Mouse (Mus musculus) inflammation-experienced regulatory T-cells, adult 6 months (primary cell): ENCODE measurements around the gene Mtch1. TPM values are rescaled to one million over a fixed set of nuclear protein-coding genes. Genes with fewer than 3 reads are reported as not detected.

Source experiments
- ATAC-seq: one replicate; pipeline ENCODE4 v1.8.0; 2017
- polyA plus RNA-seq, 3 experiments: library from polyadenylated mRNA; unstranded; fragments of 100-300 nt; shearing (Covaris generic); gene quantifications; one replicate each; pipeline ENCODE4 v1.2.1; 2017

Mtch1 gene
- polyA plus RNA-seq, 3 experiments from 2014 or later, result 13.4 to 15.9 (median 13.4) TPM

DNA sequence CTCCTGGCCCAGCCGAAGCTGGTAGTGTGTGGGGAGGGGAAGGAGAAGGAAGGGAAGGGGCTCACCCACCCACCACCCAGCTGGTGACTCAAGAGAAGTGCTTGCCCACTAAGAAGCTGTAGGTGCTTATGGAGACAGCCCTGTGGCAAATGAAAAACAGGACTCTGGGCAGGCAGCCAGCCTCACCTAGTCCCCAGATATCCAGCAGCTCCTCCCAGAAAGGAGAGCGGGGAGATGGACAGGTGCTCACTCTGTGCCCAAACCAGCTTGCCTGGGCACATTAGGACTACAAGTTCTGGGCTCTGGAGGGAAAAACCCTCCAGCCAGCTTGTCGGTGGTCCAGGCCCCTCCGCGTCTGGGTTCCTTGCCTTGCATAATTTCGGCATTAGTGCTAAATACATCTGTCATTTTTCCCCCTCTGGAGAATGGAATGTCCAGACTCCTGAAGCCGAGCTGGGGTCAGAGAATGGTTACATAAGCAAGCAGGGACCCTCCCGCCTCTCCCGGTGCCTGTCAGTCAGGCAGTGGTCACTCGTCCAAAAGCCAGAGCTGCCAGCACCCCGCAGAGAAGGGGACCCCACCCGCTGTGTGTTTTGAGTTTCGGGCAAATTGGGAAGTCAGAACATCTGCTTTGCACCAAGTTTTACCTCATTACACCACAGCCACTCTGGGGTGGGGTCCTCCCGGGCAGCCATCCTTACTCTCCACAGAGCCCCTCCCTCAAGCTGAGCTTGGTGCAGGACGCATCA, 42.5 kb downstream of the Mtch1 start:
- no peak for ATAC-seq

DNA sequence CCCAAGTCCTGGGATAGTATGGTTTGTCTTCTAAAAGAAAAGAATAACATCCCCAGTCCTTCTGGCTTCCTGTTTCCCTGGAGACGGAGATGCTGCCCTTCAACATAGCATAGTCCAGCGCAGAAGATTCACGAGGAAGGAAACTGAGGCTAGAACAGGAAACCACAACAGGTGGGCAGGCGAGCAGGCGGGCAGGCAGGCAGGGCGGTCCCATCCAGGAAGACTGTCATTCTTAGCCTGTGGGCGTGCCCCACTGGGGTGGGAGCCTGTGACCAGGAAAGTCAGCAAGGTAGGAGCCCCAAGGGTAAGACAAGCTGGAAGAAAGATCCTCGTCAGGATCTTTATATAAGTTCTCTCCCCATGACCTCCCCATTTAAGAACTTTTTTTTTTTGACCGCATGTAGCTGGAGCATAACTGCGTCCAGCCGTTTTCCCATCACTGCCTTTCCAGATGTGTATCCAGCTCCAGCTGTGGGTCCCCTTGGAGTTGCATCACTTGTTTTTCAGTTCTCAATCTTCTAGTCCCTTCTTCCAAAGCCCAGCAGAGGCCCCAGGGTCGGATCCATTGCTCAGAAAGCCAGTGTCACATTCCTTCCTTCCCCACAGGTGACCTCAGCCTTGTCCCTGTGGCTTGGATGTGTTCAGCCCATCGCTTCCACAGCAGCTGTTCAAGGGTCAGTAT, 43.2 kb downstream of the Mtch1 start:
- ATAC-seq, result peak; percentile 35

DNA sequence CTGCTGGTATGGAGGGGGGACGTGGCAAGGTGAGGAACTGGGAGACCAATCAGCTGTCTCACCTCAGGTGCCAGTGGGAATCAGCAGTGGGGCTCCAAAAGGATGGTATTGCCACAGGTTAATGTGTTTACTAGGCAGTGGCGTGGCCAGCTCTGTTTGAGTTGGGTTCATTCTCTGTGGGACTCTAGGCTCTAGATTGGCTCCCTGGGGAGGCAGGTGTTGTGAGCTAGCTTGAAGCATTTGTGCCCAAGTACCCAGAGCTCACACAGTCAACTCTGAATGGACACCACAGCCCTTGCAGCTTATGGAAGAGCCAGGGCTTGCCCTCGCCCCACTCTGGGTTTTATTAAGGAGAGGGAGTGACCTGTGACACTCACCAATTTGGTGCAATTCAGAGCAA, 43.9 kb downstream of the Mtch1 start:
- ATAC-seq, result no peak

DNA sequence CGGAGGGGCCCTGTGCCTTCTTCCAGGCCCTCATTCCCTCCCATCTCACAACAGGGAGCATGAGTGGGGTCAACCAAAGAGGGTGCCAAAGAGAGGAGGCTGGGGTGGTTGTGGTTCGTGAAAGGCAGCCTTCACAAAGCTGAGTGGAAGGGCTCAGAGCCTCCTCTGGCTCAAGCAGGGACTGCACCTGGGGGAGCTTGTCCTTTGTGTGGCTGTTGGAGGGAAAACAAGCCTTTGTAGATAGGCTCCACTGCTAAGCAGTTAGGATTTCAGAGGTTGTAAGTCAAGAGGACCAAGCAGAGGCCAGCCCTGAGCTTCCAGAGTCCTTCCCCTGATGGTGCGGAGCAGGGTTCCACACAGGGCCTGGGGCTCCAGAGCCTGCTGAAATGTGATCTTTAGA, 44.6 kb downstream of the Mtch1 start:
- ATAC-seq, result no peak

DNA sequence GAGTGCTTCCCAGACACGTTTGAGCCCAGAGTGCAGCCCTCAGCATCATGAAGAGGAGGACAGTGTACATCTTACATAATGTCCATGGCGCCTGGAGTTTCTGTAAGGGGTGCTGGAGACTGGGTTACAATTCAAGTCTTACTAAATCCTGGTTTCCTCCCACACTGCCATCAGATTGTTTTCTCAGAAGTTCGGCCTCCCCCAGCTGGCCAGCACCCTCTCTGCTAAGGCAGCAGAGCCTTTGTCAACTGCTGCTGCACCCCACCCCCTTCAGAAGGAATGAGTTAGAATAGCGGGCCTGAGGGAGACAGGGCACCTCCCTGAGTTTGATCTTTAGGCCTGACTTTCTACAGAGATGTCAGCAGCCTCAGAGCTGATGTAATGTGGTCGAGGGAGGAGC, 45.6 kb downstream of the Mtch1 start:
- ATAC-seq, result no peak

DNA sequence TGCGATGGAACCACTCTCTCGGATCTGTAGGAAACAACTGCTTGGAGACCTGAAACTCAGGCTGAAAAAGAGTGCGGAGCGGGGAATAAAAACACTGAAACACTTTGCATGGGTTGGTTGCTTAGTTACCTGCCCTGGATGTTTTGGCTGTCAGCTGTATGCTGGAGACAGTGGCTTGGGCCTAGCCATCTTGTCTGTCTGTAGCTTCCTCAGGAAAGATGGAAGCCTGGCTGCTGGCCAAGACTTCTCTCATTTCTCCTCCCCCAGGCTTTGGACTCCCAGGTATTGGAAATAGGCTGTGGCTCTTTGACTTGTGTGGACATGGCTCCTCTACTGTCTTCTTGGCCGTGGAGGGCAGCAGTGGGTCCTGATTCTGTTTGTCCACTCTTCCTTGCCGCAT, 46.3 kb downstream of the Mtch1 start:
- ATAC-seq, result no peak

DNA sequence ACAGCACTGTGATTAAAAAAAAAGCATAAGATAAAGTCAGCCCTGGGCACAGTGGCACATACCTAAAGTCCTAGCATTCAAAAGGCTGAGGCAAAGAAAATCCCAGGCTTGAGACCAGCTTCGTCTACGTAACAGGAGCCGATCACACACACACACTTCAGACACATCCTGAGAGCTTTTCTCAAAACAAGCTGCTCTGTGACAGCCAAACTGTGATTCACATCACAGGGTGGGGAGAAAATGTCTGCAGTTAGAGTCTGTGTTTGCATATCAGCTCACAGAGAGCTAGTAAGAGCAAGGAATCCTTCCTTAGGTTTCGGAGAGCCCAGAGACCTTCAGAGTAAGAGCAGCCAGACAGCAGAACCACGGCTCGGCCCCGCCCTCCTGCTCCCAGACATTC, 46.8 kb downstream of the Mtch1 start:
- ATAC-seq, result no peak

DNA sequence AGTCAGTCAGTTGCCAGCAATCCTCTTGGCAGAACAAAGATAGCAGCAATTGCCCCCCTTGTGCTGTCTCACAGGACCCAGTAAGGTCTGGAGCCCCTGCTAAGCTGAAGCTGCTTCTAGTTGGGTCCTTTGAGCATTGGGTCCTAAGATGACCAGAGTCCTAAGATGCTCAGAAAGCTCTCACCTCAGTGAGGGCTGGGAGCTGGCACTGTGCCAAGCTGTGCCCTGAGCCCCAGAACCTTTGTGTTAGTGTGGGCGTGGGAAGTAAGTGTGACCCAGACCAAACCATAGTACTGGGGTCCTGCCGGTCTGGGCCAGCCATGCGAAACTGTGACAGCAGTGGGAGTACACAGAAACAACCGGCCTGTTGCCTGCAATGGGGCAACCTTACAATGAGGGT, 48.5 kb downstream of the Mtch1 start:
- no peak for ATAC-seq

DNA sequence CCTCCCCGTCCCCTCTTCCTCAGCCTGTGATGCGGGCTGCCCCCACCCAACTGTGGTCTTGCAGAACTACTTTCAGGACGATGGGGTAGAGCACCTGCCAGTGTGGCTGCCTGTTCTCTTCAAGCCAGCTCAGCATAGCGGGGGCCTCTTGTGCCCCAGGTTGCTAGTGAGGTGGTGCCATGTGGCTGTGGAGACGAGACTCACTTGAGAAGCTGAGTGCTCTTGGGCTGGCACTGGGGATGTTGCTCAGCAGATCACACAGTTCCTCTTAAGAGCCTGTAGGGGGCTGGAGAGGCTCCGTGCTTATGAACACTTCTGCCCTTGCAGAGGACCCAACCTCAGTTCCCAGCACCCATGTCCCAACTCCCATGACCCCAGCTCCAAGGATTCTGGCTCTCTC, 49.9 kb downstream of the Mtch1 start:
- ATAC-seq, result no peak

DNA sequence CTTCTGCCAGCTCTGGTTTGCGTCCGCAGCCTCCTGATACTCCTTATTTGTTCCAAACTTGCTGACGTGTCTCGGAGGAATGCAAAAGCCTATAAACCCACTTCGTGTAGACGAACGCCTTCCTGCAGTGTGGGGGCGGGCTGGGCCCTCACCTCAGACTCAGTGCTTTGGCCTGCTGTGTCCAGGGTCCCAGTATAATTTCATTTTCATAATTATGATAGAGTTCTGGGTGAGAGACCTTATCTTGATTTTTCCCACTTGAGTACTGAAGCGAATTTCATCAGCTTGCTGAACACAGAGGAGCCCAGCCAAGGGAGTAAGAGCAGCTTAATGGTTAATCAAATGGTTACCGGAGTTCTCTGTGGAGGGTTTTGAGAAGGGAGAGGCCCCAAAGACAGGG, 50.4 kb downstream of the Mtch1 start:
- ATAC-seq, result no peak

DNA sequence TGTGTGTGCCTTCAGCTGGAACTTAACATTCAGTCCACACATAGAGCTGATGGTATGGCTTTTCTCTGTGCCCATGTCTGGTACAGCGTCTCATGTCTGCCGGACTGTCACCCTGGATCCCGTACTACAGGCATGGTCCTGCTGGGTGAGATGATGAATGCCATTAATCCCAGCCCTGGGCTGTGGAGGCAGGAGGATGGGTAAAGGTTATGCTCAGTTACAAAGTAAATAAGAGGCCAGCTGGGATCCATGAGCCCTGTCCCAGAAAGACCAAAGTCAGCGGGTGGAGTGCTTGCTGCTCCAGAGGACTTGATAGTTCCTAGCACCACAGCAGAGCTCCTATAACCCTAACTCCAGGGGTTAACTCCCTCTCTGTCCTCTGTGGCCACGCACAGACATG, 51.9 kb downstream of the Mtch1 start:
- ATAC-seq, result no peak

DNA sequence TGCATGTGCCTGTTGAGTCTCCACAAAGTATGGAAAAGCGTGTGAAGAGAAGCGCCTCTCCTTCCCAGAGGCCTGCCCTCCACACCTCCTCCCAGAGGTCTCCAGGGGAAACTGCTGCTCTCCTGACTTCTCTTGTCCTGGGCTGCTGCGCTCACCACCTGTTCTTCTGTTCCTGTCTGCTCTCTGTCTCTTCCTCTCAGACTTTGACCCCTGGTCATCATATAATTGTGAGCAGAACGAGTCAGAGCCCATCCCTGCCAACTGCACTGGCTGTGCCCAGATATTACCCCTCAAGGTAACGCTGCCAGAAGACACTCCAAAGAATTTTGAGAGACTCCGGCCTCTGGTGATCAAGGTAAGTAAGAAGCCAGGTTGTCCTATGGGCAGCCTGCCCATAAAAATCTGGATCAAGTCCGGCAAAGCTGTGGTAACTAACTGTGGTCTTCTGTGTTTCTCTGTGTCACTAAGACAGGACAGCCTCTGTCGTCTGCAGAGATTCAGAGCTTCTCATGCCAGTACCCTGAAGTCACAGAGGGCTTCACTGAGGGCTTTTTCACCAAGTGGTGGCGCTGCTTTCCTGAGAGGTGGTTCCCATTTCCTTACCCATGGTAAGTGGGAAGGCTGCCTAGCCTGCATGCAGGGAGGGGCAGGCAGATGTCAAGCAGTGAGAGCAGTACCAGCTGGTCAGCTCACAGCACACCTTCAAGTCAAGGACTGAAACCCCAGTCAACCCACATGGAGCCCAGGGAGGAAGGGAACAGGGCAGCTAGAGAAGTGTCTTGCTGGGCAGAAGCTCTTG, 53.7 kb downstream of the Mtch1 start:
- ATAC-seq, result no peak

DNA sequence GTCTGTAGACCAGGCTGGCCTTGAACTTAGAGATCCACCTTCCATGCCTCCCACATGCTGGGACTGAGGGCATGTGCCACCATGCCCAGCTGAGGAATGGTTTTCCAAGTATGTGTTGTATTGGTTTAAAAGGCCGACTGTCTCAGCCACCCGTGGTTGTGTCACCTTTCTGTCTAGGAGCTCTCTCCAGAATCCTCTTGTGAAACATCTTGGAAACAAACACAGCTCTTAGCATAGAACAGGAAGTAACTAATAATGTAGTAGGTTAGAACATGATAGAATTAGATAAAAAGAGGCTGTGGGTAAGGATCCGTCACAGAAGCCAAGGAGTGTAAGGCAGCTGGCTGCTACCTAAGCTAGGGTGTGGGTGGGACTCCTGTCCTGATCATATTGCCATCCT, 54.7 kb downstream of the Mtch1 start:
- no peak for ATAC-seq

DNA sequence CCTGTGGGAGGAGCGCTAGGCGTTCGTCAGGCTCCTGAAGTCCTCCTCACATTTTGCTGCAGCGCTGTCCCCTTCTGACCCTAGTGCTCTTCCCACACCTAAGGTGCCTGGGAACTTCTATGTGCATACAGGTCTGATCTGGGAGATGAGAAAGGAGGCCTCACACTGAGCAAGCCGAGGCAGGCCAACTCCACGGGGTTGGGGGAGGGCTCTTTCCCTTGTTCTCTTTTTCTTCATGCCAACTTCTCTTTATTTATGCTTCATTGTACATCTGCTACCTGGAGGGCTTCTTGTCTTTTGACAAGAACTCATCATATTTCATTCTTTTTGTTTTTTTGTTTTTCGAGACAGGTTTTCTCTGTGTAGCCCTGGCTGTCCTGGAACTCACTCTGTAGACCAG, 55.9 kb downstream of the Mtch1 start:
- no peak for ATAC-seq

DNA sequence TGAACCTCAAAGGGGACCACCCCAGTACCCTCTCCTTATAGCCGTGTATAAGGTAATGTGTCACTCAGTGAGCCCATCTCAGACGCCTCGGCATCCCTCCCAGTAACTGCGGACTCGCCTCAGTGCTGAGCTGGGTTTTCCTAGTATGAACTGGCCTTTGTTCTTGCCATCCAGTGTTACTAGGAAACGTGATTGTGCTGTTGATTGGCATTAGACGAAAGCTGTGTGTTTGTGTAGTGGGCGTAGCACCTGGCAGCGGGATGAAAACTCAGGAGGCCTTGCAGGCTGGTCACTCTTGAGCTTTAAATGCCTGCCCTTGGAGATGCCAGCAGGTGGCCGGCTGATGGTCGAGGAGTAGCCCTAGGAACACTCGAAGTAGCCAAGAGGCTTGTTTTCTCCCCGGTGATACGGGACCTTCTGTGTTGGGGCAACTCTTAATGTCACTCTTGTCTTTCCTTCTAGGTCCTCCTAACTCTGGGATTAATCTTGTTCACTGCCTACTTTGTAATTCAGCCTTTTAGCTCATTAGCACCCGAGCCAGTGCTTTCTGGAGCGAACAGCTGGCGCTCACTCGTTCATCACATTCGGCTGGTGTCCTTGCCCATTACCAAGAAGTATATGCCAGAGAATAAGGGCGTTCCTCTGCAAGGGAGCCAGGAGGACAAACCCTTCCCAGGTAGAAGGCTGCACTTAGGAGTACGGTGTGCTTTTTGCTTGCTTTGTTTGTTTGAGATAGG, 65.3 kb downstream of the Mtch1 start:
- no peak for ATAC-seq

Other genes with a start within 250 kb of the Mtch1 start
- not detected for gene Rab44, start 233.8 kb downstream of the Mtch1 start, polyA plus RNA-seq
- 1 to 10 TPM in 2 of 3 experiments, under 1 TPM in 1; 0.59 to 2.4 (median 1.7) TPM for gene Cpne5, start 109.8 kb downstream of the Mtch1 start, polyA plus RNA-seq
- 100 to 1,000 TPM in 1 of 3 experiments, 10 to 100 TPM in 2; 59.0 to 107 (median 62.4) TPM for gene Ppil1, start 83.7 kb downstream of the Mtch1 start, polyA plus RNA-seq
- 100 to 1,000 TPM; 120 to 122 (median 120) TPM for gene BC004004, start 79.1 kb downstream of the Mtch1 start, polyA plus RNA-seq
- gene Pi16, start 30.3 kb downstream of the Mtch1 start, polyA plus RNA-seq, result under 1 TPM; 0.30 to 0.57 (median 0.53) TPM
- 1 to 10 TPM in 2 of 3 experiments, not detected in 1; 1.5 to 3.3 TPM for gene Fgd2, start 13.0 kb upstream of the Mtch1 start, polyA plus RNA-seq
- 100 to 1,000 TPM; 255 to 344 (median 288) TPM for gene Pim1, start 142.8 kb upstream of the Mtch1 start, polyA plus RNA-seq
- under 1 TPM in 2 of 3 experiments, not detected in 1; 0.23 to 0.39 TPM for gene Gm17657, start 201.7 kb upstream of the Mtch1 start, polyA plus RNA-seq
- 10 to 100 TPM in 2 of 3 experiments, 1 to 10 TPM in 1; 9.0 to 11.5 (median 11.4) TPM for gene Tbc1d22b, start 201.9 kb upstream of the Mtch1 start, polyA plus RNA-seq
- 1 to 10 TPM in 2 of 3 experiments, not detected in 1; 1.1 to 1.3 TPM for gene Tmem217, start 204.5 kb upstream of the Mtch1 start, polyA plus RNA-seq